Mouse (Mus musculus) myocyte (in vitro differentiated cells): ENCODE measurements at regions not wholly inside any gene's neighbourhood (a gene's known extent, or its start where the extent isn't known, plus 50 kb on each side); places are given as distances from the start of the nearest gene placed in this dataset.

Experiments used
- POLR2A ChIP-seq: IDR thresholded peaks from one replicate; pipeline ENCODE4 v1.6.1; 2011; ENCODE audit warnings: low read depth, mild to moderate bottlenecking, control low read depth, moderate library complexity; ENCODE audit not compliant: insufficient read length
- USF1 ChIP-seq: IDR thresholded peaks from one replicate; pipeline ENCODE4 v1.6.1; 2011; ENCODE audit warnings: low read depth, mild to moderate bottlenecking, control low read depth, moderate library complexity

DNA sequence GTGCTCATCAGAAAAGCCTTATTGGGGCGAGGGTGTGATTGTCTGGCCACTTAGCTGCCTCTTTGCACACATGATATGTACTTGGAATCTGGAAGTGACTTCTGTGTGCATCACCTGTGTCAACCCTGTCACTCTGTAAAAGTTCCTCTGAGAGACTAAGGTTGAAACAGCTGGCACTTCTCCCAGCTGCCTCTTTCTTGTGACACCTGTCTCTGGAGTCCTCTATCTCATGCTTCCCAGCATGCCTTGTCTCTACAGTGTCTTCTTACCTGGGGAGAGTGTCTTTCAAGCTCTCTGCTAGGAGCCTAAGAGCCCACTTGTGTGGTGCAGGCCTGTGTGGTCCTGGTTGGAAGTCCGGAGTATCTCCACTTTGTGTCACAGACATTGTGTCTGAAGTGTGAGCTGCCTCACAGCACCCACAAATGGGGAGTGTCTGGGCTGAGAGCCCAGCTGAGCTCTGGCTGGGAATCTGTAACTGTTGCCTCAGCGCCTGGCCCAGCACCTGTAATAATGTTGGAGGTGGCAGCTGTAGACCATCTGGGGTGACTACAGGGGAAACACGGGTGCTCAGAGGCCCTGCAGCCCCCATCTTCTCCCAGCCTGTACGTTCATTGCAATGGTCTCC is 81.7 kb upstream of the Id2 start:
- TF ChIP-seq USF1 (no peak), POLR2A (no peak)
